Mouse (Mus musculus) c-Kit-positive CD71-positive TER-119-positive erythroid progenitor cells, embryonic 14.5 days (primary cell): ENCODE results near the gene Gm21117.
"Not testable (repeated sequence)": the region's sequence is repeated elsewhere in the genome, so short reads cannot be mapped to it uniquely, and the experiment has no call there.

ENCODE experiments used
- DNase-seq: peaks from one replicate; pipeline ENCODE4 v3.0.0-alpha.2; 2013; ENCODE audit warnings: low spot score

Gene Gm21117

DNA sequence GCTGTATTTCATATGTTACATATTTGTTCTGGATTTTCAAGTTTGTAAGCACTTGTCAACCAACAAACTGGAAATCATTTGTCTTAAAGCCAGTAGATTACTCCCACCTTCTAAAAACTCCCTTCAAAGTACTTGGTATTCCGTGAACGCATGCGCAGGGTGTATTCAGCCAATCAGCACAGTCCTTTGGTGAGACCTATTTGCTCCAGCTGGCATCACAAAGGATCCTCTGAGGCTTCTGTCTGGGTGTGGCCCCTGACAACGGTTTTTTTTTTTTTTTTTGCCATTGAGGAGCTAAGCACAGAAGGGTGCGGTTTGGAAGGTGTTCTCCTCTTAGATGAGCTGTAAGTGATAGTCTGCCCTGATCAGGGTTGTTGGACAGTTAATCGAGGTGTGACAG lies at the start of gene Gm21117:
Gene Gm21117 (plus strand): TSS at position 301 of the 400 bp plus-strand sequence.
- DNase-seq, result not testable (repeated sequence)
